Comparison of ENCODE assay signal across 8 mouse cellular contexts in the genomic region with DNA sequence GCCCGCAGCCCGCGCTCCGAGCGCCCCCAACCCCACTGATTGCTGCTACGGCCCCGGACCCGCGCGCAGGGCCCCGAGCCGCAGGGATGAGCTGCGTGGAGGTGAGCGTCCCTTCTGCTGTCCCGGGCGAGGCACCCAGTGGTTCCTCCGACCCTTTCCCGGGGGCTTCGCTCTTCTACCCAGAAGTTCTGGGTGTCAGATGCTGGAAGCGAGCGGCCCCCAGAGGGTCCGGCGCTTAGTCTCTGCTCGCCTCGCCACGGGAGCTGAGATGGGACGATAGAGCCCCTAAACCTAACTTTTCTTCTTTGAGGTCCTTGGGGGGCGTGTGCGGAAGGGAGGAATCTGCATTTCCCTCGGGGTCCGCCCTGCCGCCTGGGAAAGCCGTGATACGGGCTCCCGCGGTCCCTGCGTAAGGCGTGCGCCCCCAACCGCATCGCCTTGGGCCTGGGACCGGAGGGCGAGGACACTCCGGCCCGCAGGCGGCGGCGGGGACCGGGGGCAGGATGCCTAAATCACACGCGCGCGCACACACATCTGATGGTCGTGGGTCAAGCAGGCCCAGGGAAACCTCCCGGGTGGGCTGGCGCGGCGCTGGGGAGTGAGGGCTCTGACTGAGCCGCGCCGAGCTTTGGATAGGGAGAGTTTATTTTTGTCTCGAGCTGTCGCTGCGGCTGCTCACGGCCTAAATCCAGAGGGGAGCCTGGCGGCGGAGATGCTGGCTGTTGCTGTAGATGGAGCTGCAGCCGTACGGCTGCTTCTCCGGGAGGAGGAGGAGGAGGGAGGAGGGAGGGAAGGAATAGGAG. TPM values are rescaled to one million over a fixed set of nuclear protein-coding genes. Genes with fewer than 3 reads are reported as not detected.
DNase-seq lines count a peak whose midpoint lies in the region; ATAC-seq and TF ChIP-seq lines count a peak whose summit lies in the region.

No protein-coding gene starts in this region.

- no peaks in the 10 kb centered on the region for H3K79me2 ChIP-seq in CH12.LX (replicated peaks; ENCODE audit: control insufficient read depth, extremely low read depth, insufficient read depth, poor library complexity, severe bottlenecking)

- peak overlapping the region in 2 of 3 experiments; percentile 25 to 64 for H3K4me3 ChIP-seq in CH12.LX (replicated peaks in 1 of 3; ENCODE audit: low read depth in 2 of 3, low read length in 2 of 3, poor library complexity in 1 of 3)
- H3K4me3 ChIP-seq in forebrain, embryonic 14.5 days (ENCODE audit: low read depth, low read length) = peak overlapping the region; percentile 60

- dilution Hi-C loops in CH12.LX (cut with MboI; ENCODE audit: extremely low pct_ligation_motif_present, extremely low pct_unique_long_range_greater_than_20kb, low sequenced_read_pairs) = no loop called here

- TF ChIP-seq POLR2A in CH12.LX (IDR thresholded peaks at IDR 0.05; ENCODE audit: low read depth, low read length) = no peak

- intact Hi-C loops in heart, postnatal 10 days (cut with DNase I) = loop anchor here (2.0 to 5.0 kb wide), 5 partner anchors 51 to 369 kb away; a partner anchor contains a TSS

- WGBS in forebrain, embryonic 14.5 days = under 1% methylated on average over 67 of the region's 70 CpGs

- in situ Hi-C loops in CH12.LX (cut with MboI; ENCODE audit: low pct_ligation_motif_present, low pct_unique_long_range_greater_than_20kb, low sequenced_read_pairs) = loop anchor here (5.0 to 25.0 kb wide), 3 partner anchors 104 to 354 kb away; no protein-coding TSS in a partner anchor

- H3K4me2 ChIP-seq in CH12.LX (ENCODE audit: insufficient read depth, low read depth, poor library complexity, severe bottlenecking) = peak overlapping the region; percentile 100
- H3K4me2 ChIP-seq in forebrain, embryonic 14.5 days (ENCODE audit: low read length) = peak overlapping the region; percentile 97

- H3K27ac ChIP-seq in CH12.LX (ENCODE audit: insufficient read depth, low read depth) = no peak overlapping the region
- peak overlapping the region; percentile 60 for H3K27ac ChIP-seq in forebrain, embryonic 14.5 days (ENCODE audit: low read depth, low read length)

- TF ChIP-seq EP300 in CH12.LX (IDR thresholded peaks at IDR 0.05; ENCODE audit: low read length) = no peak

- no peaks in the 10 kb centered on the region for H3K36me3 ChIP-seq in CH12.LX (replicated peaks in 1 of 2; ENCODE audit: control insufficient read depth in 1 of 2, insufficient read depth in 1 of 2, low read length in 1 of 2)
- H3K36me3 ChIP-seq in forebrain, embryonic 14.5 days (ENCODE audit: control insufficient read depth, insufficient read depth, low read length) = no peaks in the 10 kb centered on the region

- no peak for TF ChIP-seq CTCF in CH12.LX (conservative IDR thresholded peaks at IDR 0.05 in 1 of 2, IDR thresholded peaks at IDR 0.05 in 1 of 2; ENCODE audit: low read depth in 2 of 2, low read length in 2 of 2)

- no peak for TF ChIP-seq RAD21 in CH12.LX (IDR thresholded peaks at IDR 0.05; ENCODE audit: low read depth, low read length)

- H3K27me3 ChIP-seq in CH12.LX (replicated peaks) = peaks cover 13% of the 10 kb centered on the region
- no peaks in the 10 kb centered on the region for H3K27me3 ChIP-seq in forebrain, embryonic 14.5 days (replicated peaks; ENCODE audit: control insufficient read depth, insufficient read depth, low read length)

- no peak overlapping the region for H3K9ac ChIP-seq in CH12.LX (ENCODE audit: insufficient read depth, low read depth)
- peak overlapping the region; percentile 70 for H3K9ac ChIP-seq in forebrain, embryonic 14.5 days (ENCODE audit: low read length)

- no peaks in the 10 kb centered on the region for H3K9me3 ChIP-seq in CH12.LX (replicated peaks; ENCODE audit: low read length)
- H3K9me3 ChIP-seq in forebrain, embryonic 14.5 days (replicated peaks; ENCODE audit: control insufficient read depth, low read length) = no peaks in the 10 kb centered on the region

- H3K4me1 ChIP-seq in CH12.LX (ENCODE audit: control insufficient read depth in 1 of 2, insufficient read depth in 2 of 2) = peaks cover 3 to 22% of the 10 kb centered on the region in 2 experiments
- peaks cover 10% of the 10 kb centered on the region for H3K4me1 ChIP-seq in forebrain, embryonic 14.5 days (ENCODE audit: control insufficient read depth, insufficient read depth, low read length)

- peak; percentile 31 for DNase-seq in CH12.LX (ENCODE audit: extremely low read depth)
- DNase-seq in brain, adult 2 months (ENCODE audit: low read depth, low spot score) = peak; percentile 90
- DNase-seq in forebrain, embryonic 14.5 days (ENCODE audit: low spot score) = peak; percentile 82
- peak; percentile 76 to 77 for DNase-seq in heart, postnatal 10 days
- peak; percentile 37 to 68 for DNase-seq in layer of hippocampus, adult 18-20 months (ENCODE audit: low spot score in 2 of 2)
- DNase-seq in lung, adult 18-20 months = peak; percentile 44 to 60
- peak; percentile 29 for DNase-seq in ovary, postnatal 14 days (ENCODE audit: low spot score)
- DNase-seq in urinary bladder, postnatal 36 days (ENCODE audit: low spot score in 2 of 2) = peak; percentile 33 to 50

- ATAC-seq in forebrain, embryonic 14.5 days = peak; percentile 36

TF ChIP-seq in CH12.LX, 34 proteins besides CTCF, POLR2A, EP300 and RAD21:
- TF ChIP-seq HCFC1 (IDR thresholded peaks at IDR 0.05; ENCODE audit: low read depth, low read length) = no peak
- TF ChIP-seq JUND (conservative IDR thresholded peaks at IDR 0.05; ENCODE audit: low read depth, low read length) = no peak
- no peak for TF ChIP-seq ZNF384 (IDR thresholded peaks at IDR 0.05; ENCODE audit: low read depth, low read length)

RNA-seq across cellular contexts. Expression of a gene that starts 0.6 kb away (rescaled TPM):
- total RNA-seq in CH12.LX (2012; rRNA removed) (0.29 and 0.64 TPM in 2 replicates), CH12.LX (2014; rRNA removed) (1.5 TPM in 2 replicates)
- polyA plus RNA-seq in CH12.LX (2012; ENCODE audit: insufficient read length, low read depth) = 3.6 and 4.6 TPM in 2 replicates
- polyA plus RNA-seq in forebrain, embryonic 14.5 days (2014; fragmentation: Nextera tagmentation; extraction: Ambion mirVana) = 3.6 and 4.4 TPM in 2 replicates
- 10 to 100 TPM; 64.3 to 67.9 TPM for total RNA-seq in heart, postnatal 10 days (2021)
- total RNA-seq in layer of hippocampus, adult 18-20 months (2021) = 10 to 100 TPM; 12.5 to 13.8 TPM

RNA-seq across cellular contexts. Expression of a gene that starts 51.3 kb away (rescaled TPM):
- total RNA-seq in CH12.LX (2012; rRNA removed) (9.6 and 10.7 TPM in 2 replicates), CH12.LX (2014; rRNA removed) (17.1 and 19.1 TPM in 2 replicates)
- 9.4 and 13.1 TPM in 2 replicates for polyA plus RNA-seq in CH12.LX (2012; ENCODE audit: insufficient read length, low read depth)
- polyA plus RNA-seq in forebrain, embryonic 14.5 days (2014; fragmentation: Nextera tagmentation; extraction: Ambion mirVana) = 20.3 and 22.5 TPM in 2 replicates
- 10 to 100 TPM; 34.4 to 38.4 TPM for total RNA-seq in heart, postnatal 10 days (2021)
- total RNA-seq in layer of hippocampus, adult 18-20 months (2021) = 10 to 100 TPM; 21.5 to 23.9 TPM

Comparison
In these comparisons a context has a peak if more than half of its experiments do, and no peak if none do; other contexts are left out.
1. DNase-seq: peak in every context shown above with its lines; median percentile 90 in brain, adult 2 months; 82 in forebrain, embryonic 14.5 days; 76 in heart, postnatal 10 days; 52 in layer of hippocampus, adult 18-20 months; 52 in lung, adult 18-20 months; 42 in urinary bladder, postnatal 36 days; 31 in CH12.LX; 29 in ovary, postnatal 14 days.
2. RNA of a gene that starts 0.6 kb away (total RNA-seq): 64.3 to 67.9 TPM in heart, postnatal 10 days and 12.5 to 13.8 TPM in layer of hippocampus, adult 18-20 months; 0.29 to 1.5 TPM in CH12.LX; every median in the first group is over 4 times any median in the second.